Mouse (Mus musculus): ENCODE measurements at regions not wholly inside any gene's neighbourhood (a gene's known extent, or its start where the extent isn't known, plus 50 kb on each side); places are given as distances from the start of the nearest gene placed in this dataset.

- DNase-seq (ENCODE audit: low spot score) = no peak
These were observed 126.1 kb downstream of the Zbtb18 start for GRCm38 (mm10) chr1:177568056-177568816.

- DNase-seq (ENCODE audit: low spot score) = no peak
These were observed 127.4 kb downstream of the Zbtb18 start for GRCm38 (mm10) chr1:177569572-177569971.

- DNase-seq (ENCODE audit: low spot score) = no peak
These were observed 131.0 kb downstream of the Zbtb18 start for GRCm38 (mm10) chr1:177573017-177573725.

GRCm38 (mm10) chr1:177573781-177574180 lies 131.6 kb downstream of the Zbtb18 start:
- DNase-seq (ENCODE audit: low spot score) = no peak

- no peak for DNase-seq (ENCODE audit: low spot score)
These were observed 132.2 kb downstream of the Zbtb18 start for GRCm38 (mm10) chr1:177574312-177574711.

GRCm38 (mm10) chr1:177584302-177584886 lies 142.2 kb downstream of the Zbtb18 start:
- DNase-seq (ENCODE audit: low spot score) = no peak

GRCm38 (mm10) chr1:177585320-177585719 lies 143.2 kb downstream of the Zbtb18 start:
- DNase-seq (ENCODE audit: low spot score) = no peak

- no peak for DNase-seq (ENCODE audit: low spot score)
These were observed 140.6 kb upstream of the 1700016C15Rik start for GRCm38 (mm10) chr1:177589034-177589433.

GRCm38 (mm10) chr1:177589656-177590055 lies 140.0 kb upstream of the 1700016C15Rik start:
- no peak for DNase-seq (ENCODE audit: low spot score)

- DNase-seq (ENCODE audit: low spot score) = no peak
These were observed 137.9 kb upstream of the 1700016C15Rik start for GRCm38 (mm10) chr1:177591742-177592141.

GRCm38 (mm10) chr1:177592337-177592736 lies 137.3 kb upstream of the 1700016C15Rik start:
- no peak for DNase-seq (ENCODE audit: low spot score)

- DNase-seq (ENCODE audit: low spot score) = no peak
These were observed 135.3 kb upstream of the 1700016C15Rik start for GRCm38 (mm10) chr1:177594341-177594740.

GRCm38 (mm10) chr1:177595326-177595914 lies 134.2 kb upstream of the 1700016C15Rik start:
- DNase-seq (ENCODE audit: low spot score) = no peak

- DNase-seq (ENCODE audit: low spot score) = no peak
These were observed 132.6 kb upstream of the 1700016C15Rik start for GRCm38 (mm10) chr1:177597036-177597435.

GRCm38 (mm10) chr1:177605353-177605969 lies 124.2 kb upstream of the 1700016C15Rik start:
- DNase-seq (ENCODE audit: low spot score) = peak; percentile 32

- DNase-seq (ENCODE audit: low spot score) = no peak
These were observed 122.0 kb upstream of the 1700016C15Rik start for GRCm38 (mm10) chr1:177607565-177607964.

- no peak for DNase-seq (ENCODE audit: low spot score)
These were observed 121.0 kb upstream of the 1700016C15Rik start for GRCm38 (mm10) chr1:177608551-177609020.

- no peak for DNase-seq (ENCODE audit: low spot score)
These were observed 120.4 kb upstream of the 1700016C15Rik start for GRCm38 (mm10) chr1:177609226-177609625.

GRCm38 (mm10) chr1:177609683-177610082 lies 119.9 kb upstream of the 1700016C15Rik start:
- DNase-seq (ENCODE audit: low spot score) = no peak

- no peak for DNase-seq (ENCODE audit: low spot score)
These were observed 119.5 kb upstream of the 1700016C15Rik start for GRCm38 (mm10) chr1:177610156-177610555.

GRCm38 (mm10) chr1:177612546-177612945 lies 117.1 kb upstream of the 1700016C15Rik start:
- DNase-seq (ENCODE audit: low spot score) = no peak

- DNase-seq (ENCODE audit: low spot score) = no peak
These were observed 114.0 kb upstream of the 1700016C15Rik start for GRCm38 (mm10) chr1:177615609-177616008.

All from retina, embryonic 14.5 days (tissue).